Mouse (Mus musculus) CH12.LX (cell line): ENCODE results near the gene Dnaaf2. TPM values are rescaled to one million over a fixed set of nuclear protein-coding genes. Genes with fewer than 3 reads are reported as not detected.

Source experiments
- DNase-seq: peaks from one replicate; pipeline ENCODE4 v3.0.0-alpha.2; 2013; ENCODE audit errors: extremely low read depth
- H3K27ac ChIP-seq: 2 replicates; pipeline ENCODE4 v1.5.1; 2012; ENCODE audit warnings: low read depth, mild to moderate bottlenecking, control low read depth, moderate library complexity; ENCODE audit not compliant: insufficient read depth
- H3K27me3 ChIP-seq: replicated peaks from 2 replicates; pipeline ENCODE3; 2012; ENCODE audit warnings: inconsistent platforms
- H3K36me3 ChIP-seq, 2 experiments: replicated peaks in 1 of 2; 2 replicates each; pipeline versions ENCODE3 to v1.6.1; 2012; ENCODE audit warnings: inconsistent platforms in 1 of 2, low read length in 1 of 2, mild to moderate bottlenecking in 1 of 2, mixed read lengths in 1 of 2, moderate library complexity in 1 of 2; ENCODE audit not compliant: control insufficient read depth in 1 of 2, insufficient read depth in 1 of 2
- H3K4me1 ChIP-seq, 2 experiments: 2 replicates each; pipeline ENCODE4 v1.6.1; 2012; ENCODE audit warnings: inconsistent platforms in 1 of 2, moderate library complexity in 1 of 2; ENCODE audit not compliant: insufficient read depth in 2 of 2, control insufficient read depth in 1 of 2
- H3K4me2 ChIP-seq: 2 replicates; pipeline ENCODE4 v1.6.1; 2012; ENCODE audit warnings: low read depth, mild to moderate bottlenecking, control low read depth; ENCODE audit not compliant: poor library complexity, insufficient read depth, severe bottlenecking
- H3K4me3 ChIP-seq, 3 experiments: fragments of 150-350 bp in 1 of 3; sonication (generic) in 1 of 3; replicated peaks in 1 of 3; 2 replicates each; pipeline versions ENCODE3 to v1.5.1; 2011 to 2012; ENCODE audit warnings: low read depth in 2 of 3, low read length in 2 of 3, mild to moderate bottlenecking in 2 of 3, moderate library complexity in 2 of 3, control low read depth in 1 of 3, improper control_type of control experiment in 1 of 3, inconsistent platforms in 1 of 3, mixed read lengths in 1 of 3; ENCODE audit not compliant: poor library complexity in 1 of 3
- H3K79me2 ChIP-seq: replicated peaks from 2 replicates; pipeline ENCODE4 v1.6.1; 2012; ENCODE audit warnings: mild to moderate bottlenecking, moderate library complexity; ENCODE audit not compliant: control insufficient read depth, poor library complexity, insufficient read depth, severe bottlenecking; ENCODE audit errors: extremely low read depth
- H3K9ac ChIP-seq: 2 replicates; pipeline ENCODE4 v1.6.1; 2012; ENCODE audit warnings: low read depth, mild to moderate bottlenecking, control low read depth, moderate library complexity; ENCODE audit not compliant: insufficient read depth
- H3K9me3 ChIP-seq: replicated peaks from 2 replicates; pipeline ENCODE3; 2012; ENCODE audit warnings: low read length, inconsistent platforms, mixed read lengths
- BHLHE40 ChIP-seq: IDR thresholded peaks from 2 replicates; pipeline ENCODE4 v1.6.1; 2011; ENCODE audit warnings: mild to moderate bottlenecking, low read depth, low read length, improper control_type of control experiment
- CHD1 ChIP-seq: IDR thresholded peaks from 2 replicates; pipeline ENCODE4 v1.6.1; 2012; ENCODE audit warnings: low read depth, low read length, improper control_type of control experiment, inconsistent platforms
- CHD2 ChIP-seq: IDR thresholded peaks from 2 replicates; pipeline ENCODE4 v1.6.1; 2011; ENCODE audit warnings: low read length, improper control_type of control experiment
- CTCF ChIP-seq, 2 experiments: IDR thresholded peaks in 1 of 2; conservative IDR thresholded peaks in 1 of 2; 2 replicates each; pipeline ENCODE4 v1.5.1; 2011 to 2012; ENCODE audit warnings: low read depth in 2 of 2, low read length in 2 of 2, improper control_type of control experiment in 1 of 2, inconsistent platforms in 1 of 2, mild to moderate bottlenecking in 1 of 2, moderate library complexity in 1 of 2
- E2F4 ChIP-seq: IDR thresholded peaks from 2 replicates; pipeline ENCODE4 v1.6.1; 2011; ENCODE audit warnings: low read depth, low read length, improper control_type of control experiment; ENCODE audit not compliant: insufficient replicate concordance
- ELF1 ChIP-seq: IDR thresholded peaks from 2 replicates; pipeline ENCODE4 v1.6.1; 2014; ENCODE audit warnings: low read depth, mild to moderate bottlenecking, inconsistent platforms, low read length, improper control_type of control experiment
- EP300 ChIP-seq: IDR thresholded peaks from 2 replicates; pipeline ENCODE4 v1.6.1; 2011; ENCODE audit warnings: low read length, improper control_type of control experiment
- ETS1 ChIP-seq: conservative IDR thresholded peaks from 2 replicates; pipeline ENCODE4 v1.6.1; 2012; ENCODE audit warnings: low read depth, mild to moderate bottlenecking, inconsistent platforms, low read length, improper control_type of control experiment, moderate library complexity
- GABPA ChIP-seq: IDR thresholded peaks from 2 replicates; pipeline ENCODE4 v1.6.1; 2012; ENCODE audit warnings: low read depth, low read length, improper control_type of control experiment, inconsistent platforms; ENCODE audit not compliant: insufficient replicate concordance
- HCFC1 ChIP-seq: IDR thresholded peaks from 2 replicates; pipeline ENCODE4 v1.6.1; 2012; ENCODE audit warnings: low read depth, mild to moderate bottlenecking, inconsistent platforms, low read length, improper control_type of control experiment
- IRF4 ChIP-seq: IDR thresholded peaks from 2 replicates; pipeline ENCODE4 v1.6.1; 2014; ENCODE audit warnings: low read depth, mild to moderate bottlenecking, inconsistent platforms, low read length, improper control_type of control experiment
- JUN ChIP-seq: IDR thresholded peaks from 2 replicates; pipeline ENCODE4 v1.6.1; 2011; ENCODE audit warnings: low read depth, mild to moderate bottlenecking, low read length, improper control_type of control experiment, moderate library complexity; ENCODE audit not compliant: insufficient read depth
- JUND ChIP-seq: conservative IDR thresholded peaks from 2 replicates; pipeline ENCODE4 v1.6.1; 2011; ENCODE audit warnings: low read depth, low read length, improper control_type of control experiment
- KAT2A ChIP-seq: IDR thresholded peaks from 2 replicates; pipeline ENCODE4 v1.6.1; 2012; ENCODE audit warnings: low read length, improper control_type of control experiment, inconsistent platforms; ENCODE audit not compliant: insufficient replicate concordance
- MAFK ChIP-seq: IDR thresholded peaks from 2 replicates; pipeline ENCODE4 v1.6.1; 2011; ENCODE audit warnings: low read length, improper control_type of control experiment; ENCODE audit not compliant: insufficient replicate concordance
- MAX ChIP-seq: IDR thresholded peaks from 2 replicates; pipeline ENCODE4 v1.6.1; 2011; ENCODE audit warnings: low read length, improper control_type of control experiment
- MAZ ChIP-seq: IDR thresholded peaks from 2 replicates; pipeline ENCODE4 v1.6.1; 2012; ENCODE audit warnings: low read depth, mild to moderate bottlenecking, inconsistent platforms, low read length, improper control_type of control experiment, moderate library complexity
- MEF2A ChIP-seq: IDR thresholded peaks from 2 replicates; pipeline ENCODE4 v1.6.1; 2014; ENCODE audit warnings: low read depth, mild to moderate bottlenecking, inconsistent platforms, low read length, improper control_type of control experiment, borderline replicate concordance
- MXI1 ChIP-seq: IDR thresholded peaks from 2 replicates; pipeline ENCODE4 v1.6.1; 2011; ENCODE audit warnings: mild to moderate bottlenecking, low read depth, low read length, improper control_type of control experiment
- MYC ChIP-seq: IDR thresholded peaks from 2 replicates; pipeline ENCODE4 v1.6.1; 2011; ENCODE audit warnings: low read depth, mild to moderate bottlenecking, improper control_type of control experiment, low read length
- NELFE ChIP-seq: IDR thresholded peaks from 2 replicates; pipeline ENCODE4 v1.6.1; 2011; ENCODE audit warnings: low read depth, low read length, improper control_type of control experiment
- NRF1 ChIP-seq: IDR thresholded peaks from 2 replicates; pipeline ENCODE4 v1.6.1; 2014; ENCODE audit warnings: low read depth, mild to moderate bottlenecking, inconsistent platforms, low read length, improper control_type of control experiment, moderate library complexity
- PAX5 ChIP-seq: IDR thresholded peaks from 2 replicates; pipeline ENCODE4 v1.6.1; 2012; ENCODE audit warnings: low read length, inconsistent platforms, mixed read lengths
- POLR2A ChIP-seq: IDR thresholded peaks from 2 replicates; pipeline ENCODE4 v1.6.1; 2011; ENCODE audit warnings: low read depth, mild to moderate bottlenecking, improper control_type of control experiment, low read length
- POLR2AphosphoS2 ChIP-seq: IDR thresholded peaks from 2 replicates; pipeline ENCODE4 v1.6.1; 2011; ENCODE audit warnings: low read depth, low read length, improper control_type of control experiment
- RAD21 ChIP-seq: IDR thresholded peaks from 2 replicates; pipeline ENCODE4 v1.6.1; 2011; ENCODE audit warnings: low read depth, mild to moderate bottlenecking, low read length, improper control_type of control experiment, moderate library complexity
- RCOR1 ChIP-seq: conservative IDR thresholded peaks from 2 replicates; pipeline ENCODE4 v1.6.1; 2012; ENCODE audit warnings: low read depth, mild to moderate bottlenecking, inconsistent platforms, low read length, improper control_type of control experiment
- SIN3A ChIP-seq: IDR thresholded peaks from 2 replicates; pipeline ENCODE4 v1.6.1; 2012; ENCODE audit warnings: low read length, improper control_type of control experiment, inconsistent platforms
- SMC3 ChIP-seq: IDR thresholded peaks from 2 replicates; pipeline ENCODE4 v1.6.1; 2011; ENCODE audit warnings: low read depth, low read length, improper control_type of control experiment
- TBP ChIP-seq: conservative IDR thresholded peaks from 2 replicates; pipeline ENCODE4 v1.6.1; 2011; ENCODE audit warnings: low read depth, low read length, improper control_type of control experiment
- TCF12 ChIP-seq: IDR thresholded peaks from 2 replicates; pipeline ENCODE4 v1.6.1; 2014; ENCODE audit warnings: low read depth, mild to moderate bottlenecking, inconsistent platforms, low read length, improper control_type of control experiment
- UBTF ChIP-seq: IDR thresholded peaks from 2 replicates; pipeline ENCODE4 v1.6.1; 2012; ENCODE audit warnings: low read depth, mild to moderate bottlenecking, inconsistent platforms, low read length, improper control_type of control experiment, moderate library complexity
- USF1 ChIP-seq: IDR thresholded peaks from 2 replicates; pipeline ENCODE4 v1.6.1; 2014; ENCODE audit warnings: low read depth, mild to moderate bottlenecking, inconsistent platforms, low read length, improper control_type of control experiment
- USF2 ChIP-seq: conservative IDR thresholded peaks from 2 replicates; pipeline ENCODE4 v1.6.1; 2011; ENCODE audit warnings: low read depth, low read length, improper control_type of control experiment
- ZC3H11A ChIP-seq: IDR thresholded peaks from 2 replicates; pipeline ENCODE4 v1.6.1; 2012; ENCODE audit warnings: low read depth, mild to moderate bottlenecking, inconsistent platforms, low read length, improper control_type of control experiment
- ZKSCAN1 ChIP-seq: IDR thresholded peaks from 2 replicates; pipeline ENCODE4 v1.6.1; 2012; ENCODE audit warnings: low read depth, inconsistent platforms, low read length, improper control_type of control experiment, borderline replicate concordance
- ZMIZ1 ChIP-seq: IDR thresholded peaks from 2 replicates; pipeline ENCODE4 v1.6.1; 2012; ENCODE audit warnings: low read depth, mild to moderate bottlenecking, inconsistent platforms, low read length, improper control_type of control experiment
- ZNF384 ChIP-seq: IDR thresholded peaks from 2 replicates; pipeline ENCODE4 v1.6.1; 2012; ENCODE audit warnings: low read depth, low read length, improper control_type of control experiment, inconsistent platforms
- dilution Hi-C: fragments of 300-500 bp; cut with MboI; formaldehyde crosslinking; loops from 2 replicates; pipeline ENCODE4 v1.14.3; 2020; ENCODE audit warnings: low sequenced_read_pairs; ENCODE audit not compliant: extremely low pct_unique_long_range_greater_than_20kb, extremely low pct_ligation_motif_present
- in situ Hi-C: fragments of 300-500 bp; cut with MboI; formaldehyde crosslinking; loops from 3 replicates; pipeline ENCODE4 v1.14.3; 2019; ENCODE audit warnings: low sequenced_read_pairs, low pct_ligation_motif_present, low pct_unique_long_range_greater_than_20kb, mixed read lengths
- polyA plus RNA-seq: library from polyadenylated mRNA; unstranded; fragments of >175 nt; gene quantifications from 2 replicates; pipeline ENCODE4 v1.2.1, GENCODE M21; 2012; ENCODE audit warnings: low read depth; ENCODE audit not compliant: insufficient read length
- total RNA-seq, 2 experiments: library from RNA; depleted of rRNA; stranded (reverse); fragments of 300-350 nt in 1 of 2; fragments of >200 nt in 1 of 2; gene quantifications; 2 replicates each; pipeline ENCODE4 v1.2.3; 2012 to 2014

Gene Dnaaf2
- total and polyA plus RNA-seq, 3 experiments, result 3.7 to 26.6 (median 9.7) TPM

DNA sequence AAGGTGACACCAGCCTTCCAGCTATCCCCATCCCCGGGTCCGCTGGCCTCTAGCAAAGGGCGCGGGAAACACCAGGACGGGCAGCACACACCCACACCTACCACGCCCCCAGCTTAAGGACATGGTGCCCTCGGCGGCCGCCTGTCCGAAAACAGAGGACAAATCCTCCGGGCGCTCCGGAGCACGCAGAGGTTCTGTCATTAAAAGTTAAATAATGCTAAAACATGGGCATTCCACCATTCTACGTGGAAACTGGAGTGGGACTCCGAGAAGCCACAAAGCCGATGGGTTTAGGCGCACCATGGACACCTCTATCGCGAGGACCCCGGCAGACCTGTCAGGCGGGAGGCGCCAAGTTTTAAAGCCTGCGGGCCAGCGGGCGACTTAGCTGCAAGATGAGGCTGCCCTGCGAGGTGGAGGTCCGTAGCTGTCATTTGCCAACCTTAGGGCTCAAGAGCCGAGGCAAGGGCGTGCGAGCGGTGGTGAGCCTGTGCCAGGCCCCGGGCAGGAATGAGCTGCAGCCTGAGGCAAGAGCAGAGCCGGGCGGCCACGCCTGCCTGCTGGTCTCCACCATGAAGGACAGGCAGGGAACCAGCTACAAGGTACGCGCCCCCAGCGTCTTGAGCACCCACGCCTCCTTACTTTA lies 29.6 kb downstream of the Dnaaf2 start, which contains the start of gene Lrr1:
Gene Lrr1 (plus strand): TSS at position 354 of the 646 bp plus-strand sequence.
- Histone ChIP-seq H3K27me3 (peaks cover 2% of the 10 kb centered on the region), H3K9me3 (no peaks in the 10 kb centered on the region), H3K9ac (peak within 1 kb of the TSS; percentile 90), H3K36me3 (peaks cover 3 to 15% of the 10 kb centered on the region in 2 experiments), H3K4me2 (peak within 1 kb of the TSS; percentile 79)
- dilution Hi-C loops, result no loop called here
- TF ChIP-seq MXI1 (peak; percentile 73), MAFK (no peak), IRF4 (no peak), POLR2A (peak; percentile 87), HCFC1 (peak; percentile 79), USF1 (no peak), CTCF (conservative IDR thresholded peaks at IDR 0.05 in 1 of 2, IDR thresholded peaks at IDR 0.05 in 1 of 2; ENCODE audit: low read depth in 2 of 2, low read length in 2 of 2) (peak in 1 of 2 experiments; percentile 18; a peak in 1 of 4 replicates), MAX (peak; percentile 100), ZNF384 (no peak), NRF1 (no peak), TCF12 (no peak; the same call in 1 of the 2 replicates), USF2 (no peak), E2F4 (peak; percentile 81; the same call in 1 of the 2 replicates), JUN (no peak), SIN3A (peak; percentile 94), BHLHE40 (no peak), GABPA (no peak), MEF2A (no peak; the same call in 1 of the 2 replicates), ZKSCAN1 (no peak), ZMIZ1 (no peak), ETS1 (no peak), MYC (no peak), RCOR1 (no peak), MAZ (no peak), ELF1 (no peak), UBTF (no peak), NELFE (peak; percentile 27; the same call in 1 of the 2 replicates), PAX5 (no peak), CHD1 (no peak), ZC3H11A (no peak), CHD2 (no peak), RAD21 (no peak), SMC3 (no peak), POLR2AphosphoS2 (no peak), EP300 (no peak), KAT2A (peak; percentile 49; the same call in 1 of the 2 replicates), TBP (peak; percentile 75; the same call in 1 of the 2 replicates), JUND (no peak)
- TF ChIP-seq, all 38 proteins: peak for 10
- H3K4me1 ChIP-seq, result peaks cover 3 to 20% of the 10 kb centered on the region in 2 experiments
- H3K27ac ChIP-seq, result no peak within 1 kb of the TSS
- H3K4me3 ChIP-seq, result peak within 1 kb of the TSS; percentile 73 to 94 (median 88)
- peaks cover 18% of the 10 kb centered on the region for H3K79me2 ChIP-seq
- in situ Hi-C loops, result no loop called here
- DNase-seq, result peak; percentile 73
